Mouse (Mus musculus): ENCODE measurements at regions not wholly inside any gene's neighbourhood (a gene's known extent, or its start where the extent isn't known, plus 50 kb on each side); places are given as distances from the start of the nearest gene placed in this dataset.

DNA sequence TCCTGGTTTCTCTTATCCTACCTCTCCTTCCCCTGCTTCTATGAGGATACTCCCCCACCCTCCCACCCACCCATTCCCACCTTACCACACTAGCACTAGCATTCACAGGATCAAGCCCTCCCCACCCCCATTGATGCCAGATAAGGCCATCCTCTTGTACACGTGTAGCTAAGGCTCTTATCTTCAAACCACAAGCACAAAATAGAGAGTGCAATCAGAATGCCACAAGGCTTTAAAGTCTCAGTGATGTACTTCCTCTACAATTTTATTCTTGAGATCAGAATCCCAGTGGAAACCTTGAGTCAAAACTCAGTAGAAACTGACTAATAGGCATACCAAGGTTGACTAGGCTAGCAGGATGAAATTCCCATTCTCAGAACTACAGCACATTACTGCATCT lies 348.4 kb downstream of the Speer2 start:
- DNase-seq (ENCODE audit: low spot score), result no peak

DNA sequence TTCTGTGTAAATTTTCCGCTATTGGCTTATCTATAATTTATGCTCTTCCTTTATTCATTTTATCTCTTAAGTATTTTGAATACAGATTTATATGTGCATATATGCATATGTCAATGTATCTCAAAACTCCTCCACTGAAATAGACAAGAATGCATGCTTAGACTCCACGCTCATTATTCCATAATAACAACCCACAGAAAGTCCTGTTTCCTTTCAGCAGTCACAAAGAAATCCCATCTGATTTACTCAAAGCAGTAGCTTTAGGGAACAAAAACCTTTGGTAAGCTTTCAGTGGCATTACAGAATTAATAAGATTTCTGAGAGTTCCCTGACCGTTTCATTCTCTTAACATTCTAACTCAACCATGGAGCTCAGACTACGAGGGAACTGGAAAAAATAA lies 386.2 kb downstream of the Speer2 start:
- no peak for DNase-seq (ENCODE audit: low spot score)

DNA sequence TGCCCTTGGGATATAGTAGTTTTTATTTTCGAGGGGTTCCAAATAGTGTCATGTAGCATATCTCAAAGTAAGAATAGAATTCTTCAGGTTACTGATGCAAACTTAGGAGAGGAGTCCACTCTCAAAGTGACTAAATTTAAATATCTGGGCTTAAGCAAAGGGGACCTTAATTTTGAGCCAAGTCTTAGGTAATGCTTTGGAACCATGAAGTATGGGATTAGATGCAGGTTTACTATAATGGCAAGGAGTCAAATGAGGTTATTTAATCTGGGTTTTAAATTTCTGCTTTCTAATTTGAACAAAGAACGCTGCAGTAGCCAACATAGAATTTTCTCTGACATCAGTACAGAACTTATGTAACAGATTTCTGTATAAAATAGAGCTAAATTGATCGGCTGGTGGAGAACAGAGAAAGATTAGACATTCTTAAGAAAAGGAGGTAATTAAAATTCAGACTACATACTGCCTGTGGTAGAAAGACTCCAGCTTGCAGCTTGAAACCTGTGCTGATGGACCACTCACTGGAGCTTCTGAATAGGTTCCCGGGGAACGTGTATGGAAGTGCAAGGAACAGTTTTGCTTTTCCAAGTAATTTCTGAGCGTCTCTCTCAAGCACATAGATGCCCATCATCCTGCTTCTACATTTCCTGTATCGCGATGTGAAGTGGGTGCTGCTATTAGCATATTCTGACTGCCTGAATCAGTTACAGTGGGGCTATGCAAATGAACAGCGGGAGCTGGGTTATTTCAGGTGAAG lies 394.3 kb downstream of the Speer2 start:
- DNase-seq (ENCODE audit: low spot score), result peak; percentile 7

DNA sequence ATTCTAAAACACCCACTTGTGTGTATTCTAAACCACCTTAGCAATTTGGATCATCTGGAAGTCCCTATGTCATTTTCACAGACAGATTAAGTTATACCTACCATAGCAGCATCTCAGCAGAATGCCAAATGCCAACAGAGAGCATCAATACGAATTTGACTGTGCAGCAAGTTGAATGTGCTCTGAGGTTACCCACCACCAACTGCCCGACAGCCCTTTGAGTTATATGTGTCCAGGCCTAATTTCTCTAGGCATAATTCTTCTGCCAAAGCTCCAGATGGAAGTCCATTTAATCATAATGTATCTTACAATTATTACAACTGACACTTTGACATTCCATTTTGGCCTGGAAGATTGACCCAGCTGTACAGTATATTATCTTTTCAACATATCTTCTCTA lies 404.4 kb downstream of the Speer2 start:
- no peak for DNase-seq (ENCODE audit: low spot score)

DNA sequence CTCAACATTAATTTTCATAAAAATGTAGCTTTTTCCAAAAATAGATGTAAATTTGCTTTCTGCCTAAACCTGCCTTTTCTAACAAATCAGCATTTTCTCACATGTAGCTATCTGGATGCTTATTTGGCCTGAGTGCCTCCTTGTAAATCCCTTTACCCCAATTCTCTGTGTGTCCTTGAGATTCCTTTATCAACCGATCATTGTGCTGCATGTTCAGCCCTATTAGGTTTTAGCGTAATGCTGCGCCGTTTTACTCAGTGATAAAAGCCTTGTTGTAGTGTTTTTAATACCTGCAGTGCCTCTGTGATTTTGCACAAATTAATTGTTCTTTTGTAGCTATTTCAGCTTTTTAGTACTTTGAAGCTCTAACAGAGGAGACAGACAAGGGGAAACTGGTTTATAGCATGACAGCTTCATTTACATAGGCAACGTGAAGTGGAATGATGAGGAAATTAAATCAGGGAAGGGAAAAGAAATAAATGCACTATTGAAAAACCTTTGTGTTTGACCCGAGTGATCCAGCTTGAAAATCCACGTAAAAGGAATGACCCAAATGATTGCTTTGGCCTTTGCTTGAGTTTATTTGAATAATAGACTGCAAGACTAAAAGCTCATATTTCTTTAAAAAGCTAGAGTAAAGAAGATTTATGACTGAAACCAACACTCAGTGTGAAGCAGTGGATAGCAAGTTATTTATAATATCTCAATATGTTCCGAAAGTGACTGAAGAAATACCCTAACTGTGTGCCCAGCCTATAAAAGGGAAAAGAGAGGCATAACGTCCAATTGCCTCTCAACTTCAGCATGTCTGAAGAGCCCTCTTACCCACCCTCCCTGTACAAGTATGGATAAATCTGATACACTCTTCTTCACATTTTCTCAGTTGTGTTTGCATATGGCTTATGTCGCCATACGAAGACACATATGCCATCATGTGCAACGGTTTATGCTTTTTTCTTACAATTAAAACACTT lies 438.6 kb downstream of the Speer2 start:
- DNase-seq (ENCODE audit: low spot score), result no peak

Measured in layer of hippocampus, adult 11-12 months (tissue).